8 mouse cellular contexts compared by ENCODE assay signal in genomic region chr16:89960186-89960878, GRCm38 (mm10).
A peak's percentile ranks its signal among the peaks of the same experiment; 100 is the strongest.
DNase-seq lines count a peak whose midpoint lies in the region; ATAC-seq and TF ChIP-seq lines count a peak whose summit lies in the region.

No protein-coding gene starts in this region.

- no peak for TF ChIP-seq POLR2A in spleen, adult 2 months (IDR thresholded peaks at IDR 0.05; ENCODE audit: low read depth, low read length)

- 6% methylated on average over 28 of the region's 33 CpGs for WGBS in spleen, adult 2 months
- WGBS in intestine, embryonic 15.5 days = under 1% methylated on average over 27 of the region's 33 CpGs
- under 1% methylated on average over 30 of the region's 33 CpGs for WGBS in limb, embryonic 11.5 days
- under 1% methylated on average over 33 of the region's 33 CpGs for WGBS in midbrain, embryonic 13.5 days
- under 1% methylated on average over 33 of the region's 33 CpGs for WGBS in stomach, embryonic 14.5 days

- H3K27ac ChIP-seq in spleen, adult 2 months (ENCODE audit: insufficient read depth, low read length) = no peak overlapping the region
- H3K27ac ChIP-seq in intestine, embryonic 15.5 days = peak overlapping the region; percentile 57
- H3K27ac ChIP-seq in limb, embryonic 11.5 days (replicated peaks; ENCODE audit: low read depth, low read length) = 0 out of 2 replicates have a peak overlapping the region, but pooled peaks have one; percentile 36
- H3K27ac ChIP-seq in midbrain, embryonic 13.5 days = no peak overlapping the region
- H3K27ac ChIP-seq in stomach, embryonic 14.5 days (ENCODE audit: low read length) = peak overlapping the region; percentile 75

- ATAC-seq in granulocyte monocyte progenitor cell, adult 5-6 weeks (replicated peaks; ENCODE audit: poor library complexity, severe bottlenecking) = peak; percentile 64
- peak; percentile 71 for ATAC-seq in intestine, embryonic 15.5 days
- peak; percentile 67 for ATAC-seq in limb, embryonic 11.5 days (ENCODE audit: insufficient number of reproducible peaks, low FRiP score, low TSS enrichment, low read depth)
- peak; percentile 63 for ATAC-seq in midbrain, embryonic 13.5 days
- peak; percentile 67 for ATAC-seq in stomach, embryonic 14.5 days (ENCODE audit: insufficient number of reproducible peaks, insufficient read depth, low FRiP score, low read depth)

- DNase-seq in spleen, adult 2 months (ENCODE audit: low read depth in 1 of 2, low spot score in 2 of 2) = no peak
- no peak for DNase-seq in spleen, postnatal 14 days (ENCODE audit: low spot score in 2 of 2)
- peak; percentile 66 for DNase-seq in embryo, embryonic 11 days
- peak; percentile 64 for DNase-seq in limb, embryonic 11.5 days (ENCODE audit: low spot score)

- H3K4me1 ChIP-seq in spleen, adult 2 months (ENCODE audit: control insufficient read depth, insufficient read depth, insufficient read length) = no peaks in the 10 kb centered on the region
- peaks cover 20% of the 10 kb centered on the region; the same call in 1 of the 2 replicates for H3K4me1 ChIP-seq in intestine, embryonic 15.5 days (replicated peaks)
- H3K4me1 ChIP-seq in limb, embryonic 11.5 days (ENCODE audit: control insufficient read depth, insufficient read depth, low read length) = peaks cover 18% of the 10 kb centered on the region
- H3K4me1 ChIP-seq in midbrain, embryonic 13.5 days (replicated peaks) = peaks cover 26% of the 10 kb centered on the region
- peaks cover 12% of the 10 kb centered on the region; the same call in 1 of the 2 replicates for H3K4me1 ChIP-seq in stomach, embryonic 14.5 days (ENCODE audit: control insufficient read depth, insufficient read depth, low read length)

- H3K36me3 ChIP-seq in spleen, adult 2 months (ENCODE audit: control insufficient read depth, insufficient read depth, low read length) = no peaks in the 10 kb centered on the region
- no peaks in the 10 kb centered on the region for H3K36me3 ChIP-seq in intestine, embryonic 15.5 days
- H3K36me3 ChIP-seq in limb, embryonic 11.5 days (ENCODE audit: control insufficient read depth, insufficient read depth, low read length) = no peaks in the 10 kb centered on the region
- H3K36me3 ChIP-seq in midbrain, embryonic 13.5 days = peaks cover 2% of the 10 kb centered on the region; the same call in 1 of the 2 replicates
- H3K36me3 ChIP-seq in stomach, embryonic 14.5 days (ENCODE audit: control insufficient read depth, insufficient read depth, low read length) = no peaks in the 10 kb centered on the region

- no peak for TF ChIP-seq CTCF in spleen, adult 2 months (IDR thresholded peaks at IDR 0.05; ENCODE audit: extremely low read depth, insufficient read depth, insufficient read length, insufficient replicate concordance)

- no peaks in the 10 kb centered on the region for H3K9me3 ChIP-seq in intestine, embryonic 15.5 days
- H3K9me3 ChIP-seq in limb, embryonic 11.5 days (ENCODE audit: control insufficient read depth, low read length) = no peaks in the 10 kb centered on the region
- no peaks in the 10 kb centered on the region for H3K9me3 ChIP-seq in midbrain, embryonic 13.5 days
- H3K9me3 ChIP-seq in stomach, embryonic 14.5 days (ENCODE audit: control insufficient read depth, low read depth, low read length) = no peaks in the 10 kb centered on the region

- peak overlapping the region; percentile 41 for H3K4me3 ChIP-seq in spleen, adult 2 months (ENCODE audit: extremely low read depth, insufficient read depth, insufficient read length)
- peak overlapping the region; percentile 39 for H3K4me3 ChIP-seq in intestine, embryonic 15.5 days (replicated peaks)
- peak overlapping the region; percentile 42 for H3K4me3 ChIP-seq in limb, embryonic 11.5 days (ENCODE audit: low read depth, low read length)
- H3K4me3 ChIP-seq in midbrain, embryonic 13.5 days (replicated peaks) = peak overlapping the region; percentile 40
- peak overlapping the region; percentile 43 for H3K4me3 ChIP-seq in stomach, embryonic 14.5 days (ENCODE audit: low read depth, low read length)

- peak overlapping the region; percentile 29 for H3K9ac ChIP-seq in intestine, embryonic 15.5 days
- peak overlapping the region; percentile 59 for H3K9ac ChIP-seq in limb, embryonic 11.5 days (ENCODE audit: low read length)
- peak overlapping the region; percentile 59 for H3K9ac ChIP-seq in midbrain, embryonic 13.5 days (replicated peaks)
- peak overlapping the region; percentile 43 for H3K9ac ChIP-seq in stomach, embryonic 14.5 days (replicated peaks; ENCODE audit: low read depth, low read length)

- H3K4me2 ChIP-seq in intestine, embryonic 15.5 days (replicated peaks) = peak overlapping the region; percentile 85
- H3K4me2 ChIP-seq in limb, embryonic 11.5 days (ENCODE audit: low read depth, severe bottlenecking) = peak overlapping the region; percentile 88
- peak overlapping the region; percentile 76 for H3K4me2 ChIP-seq in midbrain, embryonic 13.5 days (replicated peaks)
- peak overlapping the region; percentile 82 for H3K4me2 ChIP-seq in stomach, embryonic 14.5 days (replicated peaks; ENCODE audit: low read depth, low read length)

- peaks cover 3% of the 10 kb centered on the region; the same call in 1 of the 2 replicates for H3K27me3 ChIP-seq in spleen, adult 2 months (ENCODE audit: control insufficient read depth, insufficient read depth, low read length)
- no peaks in the 10 kb centered on the region for H3K27me3 ChIP-seq in intestine, embryonic 15.5 days (replicated peaks)
- H3K27me3 ChIP-seq in limb, embryonic 11.5 days (ENCODE audit: control insufficient read depth, insufficient read depth, low read length) = no peaks in the 10 kb centered on the region
- H3K27me3 ChIP-seq in midbrain, embryonic 13.5 days = 0 out of 2 replicates have a peak, but pooled peaks cover 9% of the 10 kb centered on the region
- no peaks in the 10 kb centered on the region for H3K27me3 ChIP-seq in stomach, embryonic 14.5 days (ENCODE audit: control insufficient read depth, insufficient read depth, low read length)

Comparison
In these comparisons a context has a peak if more than half of its experiments do, and no peak if none do; other contexts are left out.
1. DNase-seq: peak in embryo, embryonic 11 days (single experiment) and limb, embryonic 11.5 days (single experiment); none in spleen, adult 2 months (0 of 2) and spleen, postnatal 14 days (0 of 2).
2. H3K27ac ChIP-seq: peak in intestine, embryonic 15.5 days (single experiment), limb, embryonic 11.5 days (single experiment) and stomach, embryonic 14.5 days (single experiment); none in spleen, adult 2 months (single experiment) and midbrain, embryonic 13.5 days (single experiment).
3. Peak in every context shown above with its lines, with median percentiles within 50 percentile points of each other: H3K4me3 ChIP-seq, ATAC-seq, H3K4me2 ChIP-seq and H3K9ac ChIP-seq.